Mouse (Mus musculus) urinary bladder, adult 2 months (tissue): ENCODE results near the gene Mboat7. TPM values are rescaled to one million over a fixed set of nuclear protein-coding genes. Genes with fewer than 3 reads are reported as not detected.

Experiments used
- DNase-seq: peaks from one replicate; pipeline ENCODE4 v3.0.0; 2022; ENCODE audit warnings: low spot score
- polyA plus RNA-seq: library from polyadenylated mRNA; depleted of rRNA; stranded (reverse); fragments of >200 nt; gene quantifications from 2 replicates; pipeline ENCODE4 v1.2.3, GENCODE M21; 2012; rRNA removed

Gene Mboat7
- polyA plus RNA-seq, 1 experiment: 25.6 TPM

- DNase-seq: no peak
Observed at GRCm38 (mm10) chr7:3643843-3644242, 49.5 kb downstream of the Mboat7 start.

GRCm38 (mm10) chr7:3643412-3643811 is 49.9 kb downstream of the Mboat7 start:
- no peak for DNase-seq

- DNase-seq: no peak
Observed at GRCm38 (mm10) chr7:3630478-3630815, 62.9 kb downstream of the Mboat7 start.

GRCm38 (mm10) chr7:3629543-3630477 is 63.5 kb downstream of the Mboat7 start, which contains the start of the genes Tfpt and Prpf31:
Tfpt (minus strand) TSS chr7:3629929.
Prpf31 (plus strand) TSS chr7:3629985.
- peak; percentile 89 for DNase-seq

- no peak for DNase-seq
Observed at GRCm38 (mm10) chr7:3629030-3629429, 64.3 kb downstream of the Mboat7 start.

Other genes starting within 250 kb of the Mboat7 start
- 0.07 and 0.10 TPM in 2 replicates for gene Tarm1, start 190.9 kb downstream of the Mboat7 start, polyA plus RNA-seq
- gene Oscar, start 77.4 kb downstream of the Mboat7 start, polyA plus RNA-seq: 0.43 and 0.44 TPM in 2 replicates
- gene Ndufa3, start 76.2 kb downstream of the Mboat7 start, polyA plus RNA-seq: 262 and 303 TPM in 2 replicates
- gene Tfpt, start 63.6 kb downstream of the Mboat7 start, polyA plus RNA-seq: 23.2 and 25.4 TPM in 2 replicates
- gene Prpf31, start 63.5 kb downstream of the Mboat7 start, polyA plus RNA-seq: 43.2 and 43.7 TPM in 2 replicates
- gene Cnot3, start 48.3 kb downstream of the Mboat7 start, polyA plus RNA-seq: 23.5 and 42.6 TPM in 2 replicates
- 14.0 and 14.8 TPM in 2 replicates for gene Leng1, start 27.7 kb downstream of the Mboat7 start, polyA plus RNA-seq
- gene Tmc4, start 16.0 kb downstream of the Mboat7 start, polyA plus RNA-seq: 120 and 136 TPM in 2 replicates
- gene Tsen34, start 660 bp downstream of the Mboat7 start, polyA plus RNA-seq: 88.8 and 98.9 TPM in 2 replicates
- 3,051 and 3,338 TPM in 2 replicates for gene Rps9, start 10.5 kb upstream of the Mboat7 start, polyA plus RNA-seq
- gene Pirb, start 26.9 kb upstream of the Mboat7 start, polyA plus RNA-seq: 12.2 and 12.4 TPM in 2 replicates
- gene Gm15448, start 132.2 kb upstream of the Mboat7 start, polyA plus RNA-seq: 0.18 and 0.22 TPM in 2 replicates
- gene Pira2, start 151.5 kb upstream of the Mboat7 start, polyA plus RNA-seq: 0.33 and 0.65 TPM in 2 replicates
- gene Gm14548, start 204.6 kb upstream of the Mboat7 start, polyA plus RNA-seq: 0.88 and 0.99 TPM in 2 replicates
- gene Lilra6, start 222.0 kb upstream of the Mboat7 start, polyA plus RNA-seq: 0.92 and 1.0 TPM in 2 replicates